Mouse (Mus musculus): ENCODE data around the gene Serpinb1c.

- no peak for TF ChIP-seq HCFC1 (IDR thresholded peaks at IDR 0.05; ENCODE audit: low read depth, low read length)
- no peak for TF ChIP-seq ZNF384 (IDR thresholded peaks at IDR 0.05; ENCODE audit: low read depth, low read length)
- no peak for TF ChIP-seq POLR2A (IDR thresholded peaks at IDR 0.05; ENCODE audit: control insufficient read depth in 1 of 2, insufficient read depth in 1 of 2, low read depth in 1 of 2, low read length in 2 of 2, poor library complexity in 1 of 2)
- TF ChIP-seq CTCF (IDR thresholded peaks at IDR 0.05 in 2 of 3, conservative IDR thresholded peaks at IDR 0.05 in 1 of 3; ENCODE audit: control insufficient read depth in 1 of 3, insufficient read depth in 1 of 3, low read depth in 2 of 3, low read length in 3 of 3, poor library complexity in 1 of 3, severe bottlenecking in 1 of 3) = no peak
- TF ChIP-seq EP300 (IDR thresholded peaks at IDR 0.05; ENCODE audit: low read depth in 1 of 2, low read length in 2 of 2) = no peak
- TF ChIP-seq POLR2AphosphoS2 (IDR thresholded peaks at IDR 0.05; ENCODE audit: low read length) = no peak
- no peak for TF ChIP-seq MYC (IDR thresholded peaks at IDR 0.05; ENCODE audit: low read depth, low read length)
These were observed 36.8 kb upstream of the Serpinb1c start for GRCm38 (mm10) chr13:32934706-32935381.

Data from MEL (cell line).